Comparison of ENCODE assay signal across 20 mouse cellular contexts in the genomic region with DNA sequence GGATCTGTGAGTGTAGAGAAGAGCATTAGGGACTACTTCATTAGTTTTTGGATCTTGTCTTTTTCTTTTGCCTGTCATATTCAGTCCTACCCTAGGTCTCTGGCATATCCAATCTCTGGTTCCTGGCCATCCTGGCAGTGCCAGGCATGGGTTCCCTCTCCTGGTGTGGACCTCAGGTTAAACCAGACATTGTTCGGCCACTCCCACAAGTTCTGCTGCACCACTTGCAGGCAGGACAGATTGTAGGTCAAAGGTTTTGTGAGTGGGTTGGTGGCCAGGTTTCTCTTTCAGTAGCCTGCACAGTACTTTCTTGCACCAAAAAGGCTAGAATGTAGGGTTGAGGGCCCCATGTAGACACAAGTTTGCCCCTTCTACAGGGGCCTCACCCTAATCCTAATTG.
"Had no signal": no experiment of that assay in that cellular context is flagged by ENCODE, and none has a peak within 500 bp of the region (broad histone marks: within the 10 kb centered on the region; RNA-seq: fewer than 3 reads in every experiment).

No protein-coding gene starts in this region.

- DNase-seq: layer of hippocampus, adult 9-11 months; liver, postnatal 0 days; lung, embryonic 14.5 days; right cerebral cortex, adult 18-20 months; right cerebral cortex, postnatal 14 days; right cerebral cortex, postnatal 4 days; spleen, adult 18-20 months; thymus, postnatal 25 days had no signal

- H3K27me3 ChIP-seq: limb, embryonic 13.5 days; midbrain, embryonic 12.5 days; midbrain, embryonic 15.5 days; neural tube, embryonic 12.5 days; neural tube, embryonic 15.5 days; stomach, embryonic 15.5 days had no signal

- ATAC-seq: liver, postnatal 0 days; lung, postnatal 0 days; midbrain, embryonic 15.5 days had no signal

- H3K27ac ChIP-seq: layer of hippocampus, adult 2 months; limb, embryonic 10.5 days; limb, embryonic 13.5 days; liver, embryonic 14.5 days; macrophage; midbrain, embryonic 12.5 days; midbrain, embryonic 15.5 days; neural tube, embryonic 12.5 days; neural tube, embryonic 15.5 days; stomach, embryonic 15.5 days had no signal

- H3K4me3 ChIP-seq: layer of hippocampus, adult 2 months; limb, embryonic 10.5 days; limb, embryonic 13.5 days; midbrain, embryonic 12.5 days; midbrain, embryonic 15.5 days; neural tube, embryonic 12.5 days; neural tube, embryonic 15.5 days; stomach, embryonic 15.5 days had no signal

- H3K4me2 ChIP-seq: limb, embryonic 13.5 days; liver, embryonic 11.5 days; lung, embryonic 14.5 days; midbrain, embryonic 12.5 days; midbrain, embryonic 15.5 days; neural tube, embryonic 12.5 days; neural tube, embryonic 15.5 days; stomach, embryonic 15.5 days had no signal

- H3K4me1 ChIP-seq: midbrain, embryonic 12.5 days; midbrain, embryonic 15.5 days; neural tube, embryonic 12.5 days; neural tube, embryonic 15.5 days; stomach, embryonic 15.5 days had no signal

- H3K9ac ChIP-seq: limb, embryonic 13.5 days; liver, embryonic 14.5 days; liver, postnatal 0 days; lung, embryonic 14.5 days; midbrain, embryonic 12.5 days; midbrain, embryonic 15.5 days; neural tube, embryonic 12.5 days; neural tube, embryonic 15.5 days; stomach, embryonic 15.5 days had no signal

- H3K9me3 ChIP-seq: limb, embryonic 10.5 days; limb, embryonic 13.5 days; midbrain, embryonic 12.5 days; midbrain, embryonic 15.5 days; neural tube, embryonic 12.5 days; neural tube, embryonic 15.5 days; stomach, embryonic 15.5 days had no signal
